Mouse (Mus musculus) hindbrain, embryonic 12.5 days (tissue): ENCODE measurements around the gene Gm960. TPM values are rescaled to one million over a fixed set of nuclear protein-coding genes. Genes with fewer than 3 reads are reported as not detected.

Experiments used
- ATAC-seq: fragments of 200-750 bp; cut with Nextera tagmentation; 2 replicates; pipeline ENCODE4 v1.8.0; 2017; ENCODE audit warnings: moderate TSS enrichment; ENCODE audit not compliant: low FRiP score
- H3K27ac ChIP-seq: fragments of 300-500 bp; sonication (generic); 2 replicates; pipeline ENCODE4 v1.5.1; 2016; ENCODE audit warnings: mild to moderate bottlenecking
- H3K27me3 ChIP-seq: fragments of 300-500 bp; sonication (generic); 2 replicates; pipeline ENCODE4 v1.6.1; 2016; ENCODE audit warnings: mild to moderate bottlenecking
- H3K36me3 ChIP-seq: fragments of 300-500 bp; sonication (generic); 2 replicates; pipeline ENCODE4 v1.6.1; 2016; ENCODE audit warnings: mild to moderate bottlenecking
- H3K4me1 ChIP-seq: fragments of 300-500 bp; sonication (generic); 2 replicates; pipeline ENCODE4 v1.6.1; 2016
- H3K4me2 ChIP-seq: fragments of 300-500 bp; sonication (generic); replicated peaks from 2 replicates; pipeline ENCODE4 v1.6.1; 2016; ENCODE audit warnings: mild to moderate bottlenecking
- H3K4me3 ChIP-seq: fragments of 300-500 bp; sonication (generic); 2 replicates; pipeline ENCODE4 v1.5.1; 2016; ENCODE audit warnings: mild to moderate bottlenecking
- H3K9ac ChIP-seq: fragments of 300-500 bp; sonication (generic); 2 replicates; pipeline ENCODE4 v1.6.1; 2016; ENCODE audit warnings: mild to moderate bottlenecking, moderate library complexity
- H3K9me3 ChIP-seq: fragments of 300-500 bp; sonication (generic); replicated peaks from 2 replicates; pipeline ENCODE4 v1.6.1; 2016; ENCODE audit warnings: mild to moderate bottlenecking
- WGBS: fragments of 180-500 bp; shearing (Covaris S2); methylation state at CpG from one replicate; pipeline ENCODE4 v1.1.7; 2016; 5-methylcytosine and 5-hydroxymethylcytosine counted together
- polyA plus RNA-seq: library from polyadenylated mRNA; unstranded; fragments of >200 nt; fragmentation: Nextera tagmentation; extraction: Ambion mirVana; gene quantifications from 2 replicates; pipeline ENCODE4 v1.2.1, GENCODE M21; 2016

Gene Gm960
- polyA plus RNA-seq, 1 experiment from 2014 or later, result 3.6 TPM

- Histone ChIP-seq H3K27ac (no peak overlapping the region), H3K27me3 (no peaks in the 10 kb centered on the region; the same call in 1 of the 2 replicates), H3K9me3 (no peaks in the 10 kb centered on the region), H3K4me3 (no peak overlapping the region), H3K4me2 (no peak overlapping the region), H3K9ac (no peak overlapping the region), H3K36me3 (no peaks in the 10 kb centered on the region), H3K4me1 (no peaks in the 10 kb centered on the region)
- ATAC-seq, result no peak
- WGBS, result 39% methylated on average over 10 of the region's 10 CpGs
Observed at GRCm38 (mm10) chr19:4644271-4644670, 54.2 kb downstream of the Gm960 start.

- H3K4me3 ChIP-seq, result no peak overlapping the region
- WGBS, result 67% methylated on average over 4 of the region's 4 CpGs
- no peak overlapping the region for H3K9ac ChIP-seq
- H3K4me2 ChIP-seq, result no peak overlapping the region
- no peak for ATAC-seq
- H3K27ac ChIP-seq, result no peak overlapping the region
- H3K4me1 ChIP-seq, result no peaks in the 10 kb centered on the region
- no peaks in the 10 kb centered on the region for H3K9me3 ChIP-seq
- peaks cover 3% of the 10 kb centered on the region; the same call in 1 of the 2 replicates for H3K27me3 ChIP-seq
- H3K36me3 ChIP-seq, result no peaks in the 10 kb centered on the region
Observed at GRCm38 (mm10) chr19:4635986-4636385, 62.5 kb downstream of the Gm960 start.

- Histone ChIP-seq H3K4me3 (no peak overlapping the region), H3K36me3 (0 out of 2 replicates have a peak, but pooled peaks cover 2% of the 10 kb centered on the region), H3K9ac (no peak overlapping the region), H3K27ac (peak overlapping the region; percentile 58; the same call in 1 of the 2 replicates), H3K9me3 (no peaks in the 10 kb centered on the region), H3K4me2 (no peak overlapping the region), H3K27me3 (no peaks in the 10 kb centered on the region), H3K4me1 (peaks cover 32% of the 10 kb centered on the region)
- no peak for ATAC-seq
- 0% methylated on average over 1 of the region's 1 CpGs for WGBS
Observed at GRCm38 (mm10) chr19:4628819-4629218, 69.6 kb downstream of the Gm960 start.

GRCm38 (mm10) chr19:4625829-4626535 is 72.5 kb downstream of the Gm960 start:
- H3K4me1 ChIP-seq, result peaks cover 33% of the 10 kb centered on the region
- peak overlapping the region; percentile 87 for H3K9ac ChIP-seq
- H3K27ac ChIP-seq, result peak overlapping the region; percentile 89
- peak overlapping the region; percentile 78 for H3K4me2 ChIP-seq
- peaks cover 29% of the 10 kb centered on the region for H3K36me3 ChIP-seq
- 2% methylated on average over 35 of the region's 35 CpGs for WGBS
- peak; percentile 68 for ATAC-seq
- H3K4me3 ChIP-seq, result peak overlapping the region; percentile 78
- H3K27me3 ChIP-seq, result no peaks in the 10 kb centered on the region
- no peaks in the 10 kb centered on the region for H3K9me3 ChIP-seq

- Histone ChIP-seq H3K36me3 (peaks cover 35% of the 10 kb centered on the region), H3K9ac (peak within 1 kb of the TSS; percentile 87), H3K4me1 (peaks cover 33% of the 10 kb centered on the region)
Observed at GRCm38 (mm10) chr19:4625179-4625828, 73.2 kb downstream of the Gm960 start, which contains the start of gene Rce1. Gene Rce1, minus strand, starts transcription at chr19:4625641.

GRCm38 (mm10) chr19:4624406-4625178 is 73.9 kb downstream of the Gm960 start:
- no peaks in the 10 kb centered on the region for H3K9me3 ChIP-seq
- peak overlapping the region; percentile 78 for H3K4me3 ChIP-seq
- H3K27me3 ChIP-seq, result no peaks in the 10 kb centered on the region
- peak overlapping the region; percentile 78 for H3K4me2 ChIP-seq
- 35% methylated on average over 4 of the region's 4 CpGs for WGBS
- H3K4me1 ChIP-seq, result peaks cover 33% of the 10 kb centered on the region
- peaks cover 35% of the 10 kb centered on the region for H3K36me3 ChIP-seq
- H3K9ac ChIP-seq, result peak overlapping the region; percentile 87
- ATAC-seq, result no peak
- H3K27ac ChIP-seq, result peak overlapping the region; percentile 89; the same call in 1 of the 2 replicates

More at GRCm38 (mm10) chr19:4625179-4625828, 73.2 kb downstream of the Gm960 start, which contains the start of gene Rce1:
- peak; percentile 83 for ATAC-seq
- WGBS, result under 1% methylated on average over 63 of the region's 64 CpGs
- Histone ChIP-seq H3K27ac (peak within 1 kb of the TSS; percentile 89), H3K4me2 (peak within 1 kb of the TSS; percentile 78), H3K27me3 (no peaks in the 10 kb centered on the region), H3K9me3 (no peaks in the 10 kb centered on the region), H3K4me3 (peak within 1 kb of the TSS; percentile 78)

- peaks cover 33% of the 10 kb centered on the region for H3K4me1 ChIP-seq
- WGBS, result 94% methylated on average over 12 of the region's 12 CpGs
- no peaks in the 10 kb centered on the region for H3K9me3 ChIP-seq
- H3K36me3 ChIP-seq, result peaks cover 35% of the 10 kb centered on the region
- ATAC-seq, result no peak
- no peak overlapping the region for H3K4me2 ChIP-seq
- H3K4me3 ChIP-seq, result 0 out of 2 replicates have a peak overlapping the region, but pooled peaks have one; percentile 78
- no peak overlapping the region for H3K9ac ChIP-seq
- H3K27ac ChIP-seq, result no peak overlapping the region
- H3K27me3 ChIP-seq, result no peaks in the 10 kb centered on the region
Observed at GRCm38 (mm10) chr19:4624006-4624405, 74.5 kb downstream of the Gm960 start.

GRCm38 (mm10) chr19:4623419-4623818 is 75.0 kb downstream of the Gm960 start:
- Histone ChIP-seq H3K9ac (no peak overlapping the region), H3K4me2 (no peak overlapping the region), H3K9me3 (no peaks in the 10 kb centered on the region), H3K36me3 (peaks cover 35% of the 10 kb centered on the region), H3K4me1 (peaks cover 30% of the 10 kb centered on the region), H3K4me3 (no peak overlapping the region), H3K27me3 (no peaks in the 10 kb centered on the region), H3K27ac (no peak overlapping the region)
- 94% methylated on average over 9 of the region's 9 CpGs for WGBS
- ATAC-seq, result no peak

GRCm38 (mm10) chr19:4622780-4623179 is 75.7 kb downstream of the Gm960 start:
- Histone ChIP-seq H3K4me3 (no peak overlapping the region), H3K4me2 (no peak overlapping the region), H3K27me3 (no peaks in the 10 kb centered on the region), H3K9ac (no peak overlapping the region), H3K27ac (no peak overlapping the region), H3K36me3 (peaks cover 35% of the 10 kb centered on the region), H3K9me3 (no peaks in the 10 kb centered on the region), H3K4me1 (peaks cover 25% of the 10 kb centered on the region)
- WGBS, result 65% methylated on average over 5 of the region's 5 CpGs
- ATAC-seq, result no peak

- H3K4me3 ChIP-seq, result no peak overlapping the region
- no peaks in the 10 kb centered on the region for H3K27me3 ChIP-seq
- H3K4me2 ChIP-seq, result no peak overlapping the region
- H3K36me3 ChIP-seq, result peaks cover 35% of the 10 kb centered on the region
- no peak overlapping the region for H3K27ac ChIP-seq
- peaks cover 20% of the 10 kb centered on the region for H3K4me1 ChIP-seq
- WGBS, result 89% methylated on average over 7 of the region's 7 CpGs
- no peak for ATAC-seq
- no peak overlapping the region for H3K9ac ChIP-seq
- no peaks in the 10 kb centered on the region for H3K9me3 ChIP-seq
Observed at GRCm38 (mm10) chr19:4620721-4621120, 77.7 kb downstream of the Gm960 start.

GRCm38 (mm10) chr19:4619461-4619860 is 79.0 kb downstream of the Gm960 start:
- WGBS, result 89% methylated on average over 10 of the region's 10 CpGs
- ATAC-seq, result no peak
- no peak overlapping the region for H3K27ac ChIP-seq
- no peaks in the 10 kb centered on the region for H3K27me3 ChIP-seq
- peaks cover 35% of the 10 kb centered on the region for H3K36me3 ChIP-seq
- H3K4me2 ChIP-seq, result no peak overlapping the region
- H3K4me3 ChIP-seq, result no peak overlapping the region
- H3K4me1 ChIP-seq, result peaks cover 18% of the 10 kb centered on the region
- no peak overlapping the region for H3K9ac ChIP-seq
- H3K9me3 ChIP-seq, result no peaks in the 10 kb centered on the region

- peaks cover 37% of the 10 kb centered on the region for H3K36me3 ChIP-seq
- no peak for ATAC-seq
- no peaks in the 10 kb centered on the region for H3K9me3 ChIP-seq
- no peak overlapping the region for H3K9ac ChIP-seq
- H3K4me1 ChIP-seq, result peaks cover 23% of the 10 kb centered on the region
- H3K4me2 ChIP-seq, result no peak overlapping the region
- WGBS, result 26% methylated on average over 18 of the region's 18 CpGs
- H3K4me3 ChIP-seq, result no peak overlapping the region
- H3K27me3 ChIP-seq, result no peaks in the 10 kb centered on the region
- no peak overlapping the region for H3K27ac ChIP-seq
Observed at GRCm38 (mm10) chr19:4618183-4618582, 80.3 kb downstream of the Gm960 start.
